ENCODE assay signal across 19 mouse cellular contexts in the genomic region with DNA sequence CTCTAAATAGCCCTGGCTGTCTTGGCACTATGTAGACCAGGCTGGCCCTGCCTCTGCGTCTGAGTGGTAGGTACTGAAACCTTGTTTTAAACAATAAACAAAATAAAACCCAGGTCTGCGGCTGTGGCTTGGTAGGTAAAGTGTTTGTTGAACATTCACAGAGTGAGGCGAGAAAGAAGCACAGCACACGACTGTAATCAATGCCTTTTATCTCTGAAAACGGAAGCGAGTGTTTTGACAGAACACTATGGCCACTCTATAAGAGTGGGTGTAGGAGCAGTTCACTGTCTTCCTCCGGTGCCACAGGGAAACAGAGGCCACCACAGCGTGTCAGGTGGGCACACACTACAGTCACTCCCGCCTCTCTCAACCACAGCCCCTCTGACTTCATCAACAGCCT. TPM values are rescaled to one million over a fixed set of nuclear protein-coding genes. Genes with fewer than 3 reads are reported as not detected.
DNase-seq lines count a peak whose midpoint lies in the region; ATAC-seq and TF ChIP-seq lines count a peak whose summit lies in the region.
"Had no signal": no experiment of that assay in that cellular context is flagged by ENCODE, and none has a peak within 500 bp of the region (broad histone marks: within the 10 kb centered on the region; RNA-seq: fewer than 3 reads in every experiment).

No protein-coding gene starts in this region.

- 0 out of 2 replicates have a peak, but pooled peaks have one; percentile 1 for TF ChIP-seq CTCF in bone marrow macrophage, adult 2 months (IDR thresholded peaks at IDR 0.05; ENCODE audit: low read depth, low read length)
- no peak for TF ChIP-seq CTCF in midbrain, postnatal 0 days (IDR thresholded peaks at IDR 0.05)

- ATAC-seq in intestine, embryonic 14.5 days (replicated peaks; ENCODE audit: low FRiP score, low TSS enrichment, low read depth), result no peak
- ATAC-seq in intestine, embryonic 16.5 days, result no peak
- ATAC-seq in megakaryocyte, adult 5-6 weeks (ENCODE audit: poor library complexity, severe bottlenecking), result peak; percentile 24
- no peak for ATAC-seq in midbrain, postnatal 0 days (ENCODE audit: low FRiP score)
- ATAC-seq: hindbrain, embryonic 16.5 days had no signal

- no peak overlapping the region for H3K4me3 ChIP-seq in intestine, embryonic 14.5 days (ENCODE audit: low read depth, low read length)
- no peak overlapping the region for H3K4me3 ChIP-seq in intestine, embryonic 16.5 days (ENCODE audit: low read length)
- H3K4me3 ChIP-seq in bone marrow macrophage, adult 2 months (ENCODE audit: insufficient read depth, low read length), result no peak overlapping the region
- H3K4me3 ChIP-seq in midbrain, postnatal 0 days (ENCODE audit: low read depth, low read length), result no peak overlapping the region
- H3K4me3 ChIP-seq: heart, embryonic 10.5 days; limb, embryonic 15.5 days; midbrain, embryonic 10.5 days had no signal

- 83% methylated on average over 9 of the region's 9 CpGs for WGBS in intestine, embryonic 14.5 days
- 84% methylated on average over 9 of the region's 9 CpGs for whole genome bisulfite sequencing in intestine, embryonic 16.5 days
- 93% methylated on average over 9 of the region's 9 CpGs for WGBS in midbrain, postnatal 0 days

- no peak for TF ChIP-seq POLR2A in bone marrow macrophage, adult 2 months (IDR thresholded peaks at IDR 0.05; ENCODE audit: borderline replicate concordance, low read depth, low read length)

- peaks cover 5% of the 10 kb centered on the region; the same call in 1 of the 2 replicates for H3K4me1 ChIP-seq in intestine, embryonic 14.5 days (replicated peaks; ENCODE audit: control insufficient read depth, insufficient read depth, low read length)
- peaks cover 6% of the 10 kb centered on the region; the same call in 1 of the 2 replicates for H3K4me1 ChIP-seq in intestine, embryonic 16.5 days (ENCODE audit: control insufficient read depth, insufficient read depth, low read length)
- H3K4me1 ChIP-seq in bone marrow macrophage, adult 2 months (ENCODE audit: control insufficient read depth, insufficient read depth, low read length), result peaks cover 35% of the 10 kb centered on the region
- H3K4me1 ChIP-seq in midbrain, postnatal 0 days (ENCODE audit: insufficient read depth, low read length), result no peaks in the 10 kb centered on the region
- H3K4me1 ChIP-seq: limb, embryonic 15.5 days; midbrain, embryonic 10.5 days had no signal

- no peaks in the 10 kb centered on the region for H3K9me3 ChIP-seq in intestine, embryonic 14.5 days (ENCODE audit: control insufficient read depth, low read length)
- H3K9me3 ChIP-seq in intestine, embryonic 16.5 days (ENCODE audit: control insufficient read depth, low read length), result no peaks in the 10 kb centered on the region
- no peaks in the 10 kb centered on the region for H3K9me3 ChIP-seq in midbrain, postnatal 0 days (ENCODE audit: low read length)
- H3K9me3 ChIP-seq: heart, embryonic 10.5 days; limb, embryonic 15.5 days; midbrain, embryonic 10.5 days had no signal

- H3K36me3 ChIP-seq in intestine, embryonic 14.5 days (ENCODE audit: control insufficient read depth, insufficient read depth, low read length), result peaks cover 61% of the 10 kb centered on the region
- peaks cover 27% of the 10 kb centered on the region for H3K36me3 ChIP-seq in intestine, embryonic 16.5 days (ENCODE audit: control insufficient read depth, insufficient read depth, low read length)
- H3K36me3 ChIP-seq in midbrain, postnatal 0 days (ENCODE audit: insufficient read depth, low read length), result peaks cover 48% of the 10 kb centered on the region

- no peaks in the 10 kb centered on the region for H3K27me3 ChIP-seq in intestine, embryonic 14.5 days (replicated peaks; ENCODE audit: control insufficient read depth, insufficient read depth, low read length)
- no peaks in the 10 kb centered on the region for H3K27me3 ChIP-seq in intestine, embryonic 16.5 days (replicated peaks; ENCODE audit: control insufficient read depth, insufficient read depth, low read length)
- H3K27me3 ChIP-seq in midbrain, postnatal 0 days (ENCODE audit: insufficient read depth, low read length), result no peaks in the 10 kb centered on the region
- H3K27me3 ChIP-seq: limb, embryonic 15.5 days had no signal

- H3K9ac ChIP-seq in intestine, embryonic 14.5 days (ENCODE audit: low read length), result no peak overlapping the region
- H3K9ac ChIP-seq in intestine, embryonic 16.5 days (ENCODE audit: low read depth, low read length), result no peak overlapping the region
- H3K9ac ChIP-seq in midbrain, postnatal 0 days (replicated peaks; ENCODE audit: low read length, poor library complexity, severe bottlenecking), result no peak overlapping the region
- H3K9ac ChIP-seq: limb, embryonic 15.5 days had no signal

- DNase-seq in intestine, embryonic 14.5 days (ENCODE audit: low spot score), result no peak
- peak; percentile 52 for DNase-seq in CD4-positive, CD25-positive, alpha-beta regulatory T cell, adult 2 months (ENCODE audit: low read depth, low spot score)
- no peak for DNase-seq in MN1 (ENCODE audit: low spot score)
- DNase-seq in adrenal gland, postnatal 25 days, result no peak
- no peak for DNase-seq in midbrain, postnatal 0 days (ENCODE audit: low spot score)
- DNase-seq: adrenal gland, postnatal 36 days; cerebellum, adult 11 months; cerebellum, postnatal 25 days; heart, postnatal 36 days; lung, postnatal 10 days; right cerebral cortex, postnatal 14 days had no signal

- 0 out of 2 replicates have a peak overlapping the region, but pooled peaks have one; percentile 7 for H3K27ac ChIP-seq in intestine, embryonic 14.5 days (ENCODE audit: low read depth)
- no peak overlapping the region for H3K27ac ChIP-seq in intestine, embryonic 16.5 days (ENCODE audit: low read length)
- peak overlapping the region; percentile 84 for H3K27ac ChIP-seq in bone marrow macrophage, adult 2 months (ENCODE audit: insufficient read depth, low read depth, low read length)
- no peak overlapping the region for H3K27ac ChIP-seq in midbrain, postnatal 0 days (ENCODE audit: low read depth, low read length)
- H3K27ac ChIP-seq: heart, embryonic 10.5 days; limb, embryonic 15.5 days had no signal

- H3K4me2 ChIP-seq in intestine, embryonic 14.5 days (ENCODE audit: low read length), result no peak overlapping the region
- H3K4me2 ChIP-seq in intestine, embryonic 16.5 days (ENCODE audit: low read depth, low read length), result no peak overlapping the region
- no peak overlapping the region for H3K4me2 ChIP-seq in midbrain, postnatal 0 days (ENCODE audit: low read depth, low read length, poor library complexity, severe bottlenecking)
- H3K4me2 ChIP-seq: limb, embryonic 15.5 days had no signal

RNA-seq across cellular contexts. Expression of a gene that starts 9.8 kb away (rescaled TPM):
- 4.0 and 4.7 TPM in 2 replicates for polyA plus RNA-seq in intestine, embryonic 14.5 days (2014; fragmentation: Nextera tagmentation; extraction: Ambion mirVana)
- 6.8 and 7.5 TPM in 2 replicates for polyA plus RNA-seq in intestine, embryonic 16.5 days (2015; fragmentation: Nextera tagmentation; extraction: Ambion mirVana)
- 318 and 365 TPM in 2 replicates for polyA plus RNA-seq in bone marrow macrophage, adult 2 months (2012; ENCODE audit: insufficient read depth, insufficient read length, missing spikeins)
- 718 and 733 TPM in 2 replicates for total RNA-seq in megakaryocyte, adult 5-6 weeks (2015)
- total RNA-seq in megakaryocyte, adult 5-6 weeks (2017), result 291 and 312 TPM in 2 replicates
- total RNA-seq in adrenal gland, postnatal 25 days (2021), result 1.5 and 3.3 TPM in 2 replicates
- total RNA-seq in midbrain, postnatal 0 days (2014; rRNA removed), result 0.52 and 3.1 TPM in 2 replicates
- polyA plus RNA-seq in midbrain, postnatal 0 days (2015; fragmentation: Nextera tagmentation; extraction: Ambion mirVana), result 1.9 and 2.3 TPM in 2 replicates

RNA-seq across cellular contexts. Expression of a gene that starts 41.9 kb away (rescaled TPM):
- polyA plus RNA-seq in intestine, embryonic 14.5 days (2014; fragmentation: Nextera tagmentation; extraction: Ambion mirVana), result 41.9 and 46.1 TPM in 2 replicates
- 56.6 and 63.7 TPM in 2 replicates for polyA plus RNA-seq in intestine, embryonic 16.5 days (2015; fragmentation: Nextera tagmentation; extraction: Ambion mirVana)
- polyA plus RNA-seq in bone marrow macrophage, adult 2 months (2012; ENCODE audit: insufficient read depth, insufficient read length, missing spikeins), result 0.99 and 1.7 TPM in 2 replicates
- 1.9 and 2.8 TPM in 2 replicates for total RNA-seq in megakaryocyte, adult 5-6 weeks (2015)
- 2.3 and 3.2 TPM in 2 replicates for total RNA-seq in megakaryocyte, adult 5-6 weeks (2017)
- total RNA-seq in adrenal gland, postnatal 25 days (2021), result 5.4 and 7.7 TPM in 2 replicates
- 9.5 and 10.1 TPM in 2 replicates for total RNA-seq in midbrain, postnatal 0 days (2014; rRNA removed)
- polyA plus RNA-seq in midbrain, postnatal 0 days (2015; fragmentation: Nextera tagmentation; extraction: Ambion mirVana), result 5.9 and 6.3 TPM in 2 replicates
- total RNA-seq: MEL had no signal

Comparison
In these comparisons a context has a peak if more than half of its experiments do, and no peak if none do; other contexts are left out.
1. H3K27ac ChIP-seq: peak in intestine, embryonic 14.5 days (single experiment) and bone marrow macrophage, adult 2 months (single experiment); none in intestine, embryonic 16.5 days (single experiment) and midbrain, postnatal 0 days (single experiment).
2. RNA of a gene that starts 9.8 kb away (polyA plus RNA-seq): 318 to 365 TPM in bone marrow macrophage, adult 2 months; 6.8 to 7.5 TPM in intestine, embryonic 16.5 days, 4.0 to 4.7 TPM in intestine, embryonic 14.5 days and 1.9 to 2.3 TPM in midbrain, postnatal 0 days; every median in the first group is over 10 times any median in the second.